Mouse (Mus musculus): ENCODE data around the gene Gm35549.

GRCm38 (mm10) chr9:122874653-122875052 is 30.8 kb upstream of the Gm35549 start:
- TF ChIP-seq CTCF (IDR thresholded peaks at IDR 0.05), result no peak
- no peak for TF ChIP-seq EP300 (IDR thresholded peaks at IDR 0.05)
